Mouse (Mus musculus) naive thymus-derived CD4-positive, alpha-beta T cell, adult 2 months (primary cell): Measurements from ENCODE around the gene Upf1.
A peak's percentile ranks its signal among the peaks of the same experiment; 100 is the strongest.

ENCODE experiments used
- DNase-seq: peaks from one replicate; pipeline ENCODE4 v3.0.0-alpha.2; 2011; ENCODE audit warnings: low read depth

Gene Upf1

GRCm38 (mm10) chr8:70359411-70359810 is 6.3 kb upstream of the Upf1 start:
- DNase-seq = no peak

GRCm38 (mm10) chr8:70356111-70356510 is 3.0 kb upstream of the Upf1 start:
- no peak for DNase-seq

GRCm38 (mm10) chr8:70354004-70354403 is 926 bp upstream of the Upf1 start:
- no peak for DNase-seq

- no peak for DNase-seq
These were observed 374 bp downstream of the Upf1 start for GRCm38 (mm10) chr8:70352657-70353151.

- no peak for DNase-seq
These were observed 1.1 kb downstream of the Upf1 start for GRCm38 (mm10) chr8:70352000-70352384.

- DNase-seq = peak; percentile 26
These were observed 1.8 kb downstream of the Upf1 start for GRCm38 (mm10) chr8:70351035-70351999.

GRCm38 (mm10) chr8:70347860-70348420 is 5.1 kb downstream of the Upf1 start:
- DNase-seq = no peak

- no peak for DNase-seq
These were observed 5.6 kb downstream of the Upf1 start for GRCm38 (mm10) chr8:70347443-70347842.

- no peak for DNase-seq
These were observed 8.8 kb downstream of the Upf1 start for GRCm38 (mm10) chr8:70344279-70344678.

GRCm38 (mm10) chr8:70343696-70344095 is 9.4 kb downstream of the Upf1 start:
- DNase-seq = peak; percentile 49

- DNase-seq = no peak
These were observed 10.0 kb downstream of the Upf1 start for GRCm38 (mm10) chr8:70343076-70343475.

GRCm38 (mm10) chr8:70342007-70342406 is 11.1 kb downstream of the Upf1 start:
- no peak for DNase-seq

GRCm38 (mm10) chr8:70340659-70341058 is 12.4 kb downstream of the Upf1 start:
- DNase-seq = no peak

- DNase-seq = no peak
These were observed 14.1 kb downstream of the Upf1 start for GRCm38 (mm10) chr8:70338931-70339330.

GRCm38 (mm10) chr8:70332878-70333202 is 20.2 kb downstream of the Upf1 start:
- DNase-seq = no peak

- DNase-seq = no peak
These were observed 20.8 kb downstream of the Upf1 start for GRCm38 (mm10) chr8:70332070-70332877.

GRCm38 (mm10) chr8:70331526-70331925 is 21.6 kb downstream of the Upf1 start:
- no peak for DNase-seq

- no peak for DNase-seq
These were observed 22.2 kb downstream of the Upf1 start for GRCm38 (mm10) chr8:70330741-70331364.

- DNase-seq = no peak
These were observed 23.0 kb downstream of the Upf1 start for GRCm38 (mm10) chr8:70329835-70330740.

- DNase-seq = no peak
These were observed 23.8 kb downstream of the Upf1 start, which contains the start of gene Gdf1 for GRCm38 (mm10) chr8:70329124-70329834. Gene Gdf1, plus strand, starts transcription at chr8:70329817.
